Mouse (Mus musculus) neural tube, embryonic 15.5 days (tissue): ENCODE data around the gene Rngtt. TPM values are rescaled to one million over a fixed set of nuclear protein-coding genes. Genes with fewer than 3 reads are reported as not detected.

Source experiments
- ATAC-seq: fragments of 200-750 bp; cut with Nextera tagmentation; 2 replicates; pipeline ENCODE4 v1.8.0; 2017; ENCODE audit warnings: mild to moderate bottlenecking, moderate TSS enrichment, moderate library complexity; ENCODE audit not compliant: low FRiP score
- H3K27ac ChIP-seq: fragments of 300-500 bp; sonication (generic); replicated peaks from 2 replicates; pipeline ENCODE4 v1.5.1; 2015; ENCODE audit warnings: mild to moderate bottlenecking, inconsistent platforms
- H3K27me3 ChIP-seq: fragments of 300-500 bp; sonication (generic); replicated peaks from 2 replicates; pipeline ENCODE4 v1.6.1; 2015; ENCODE audit warnings: inconsistent platforms
- H3K36me3 ChIP-seq: fragments of 300-500 bp; sonication (generic); 2 replicates; pipeline ENCODE4 v1.6.1; 2015; ENCODE audit warnings: inconsistent platforms
- H3K4me1 ChIP-seq: fragments of 300-500 bp; sonication (generic); 2 replicates; pipeline ENCODE4 v1.6.1; 2015; ENCODE audit warnings: inconsistent platforms
- H3K4me2 ChIP-seq: fragments of 300-500 bp; sonication (generic); 2 replicates; pipeline ENCODE4 v1.6.1; 2015; ENCODE audit warnings: inconsistent platforms, mild to moderate bottlenecking, moderate library complexity
- H3K4me3 ChIP-seq: fragments of 300-500 bp; sonication (generic); replicated peaks from 2 replicates; pipeline ENCODE4 v1.5.1; 2015; ENCODE audit warnings: mild to moderate bottlenecking, inconsistent platforms
- H3K9ac ChIP-seq: fragments of 300-500 bp; sonication (generic); replicated peaks from 2 replicates; pipeline ENCODE4 v1.6.1; 2015; ENCODE audit warnings: mild to moderate bottlenecking, inconsistent platforms
- H3K9me3 ChIP-seq: fragments of 300-500 bp; sonication (generic); replicated peaks from 2 replicates; pipeline ENCODE4 v1.6.1; 2016; ENCODE audit warnings: inconsistent platforms
- WGBS: fragments of 180-500 bp; shearing (Covaris S2); methylation state at CpG from one replicate; pipeline ENCODE4 v1.1.7; 2015; ENCODE audit warnings: mixed read lengths; 5-methylcytosine and 5-hydroxymethylcytosine counted together
- polyA plus RNA-seq: library from polyadenylated mRNA; unstranded; fragments of >200 nt; fragmentation: Nextera tagmentation; extraction: Ambion mirVana; gene quantifications from 2 replicates; pipeline ENCODE4 v1.2.1, GENCODE M21; 2015

Gene Rngtt
- polyA plus RNA-seq, 1 experiment from 2014 or later: 20.0 TPM

GRCm38 (mm10) chr4:33497657-33498056 lies 187.5 kb downstream of the Rngtt start:
- Histone ChIP-seq H3K36me3 (peaks cover 6% of the 10 kb centered on the region; the same call in 1 of the 2 replicates), H3K27ac (no peak overlapping the region), H3K4me3 (no peak overlapping the region), H3K9ac (no peak overlapping the region), H3K9me3 (0 out of 2 replicates have a peak, but pooled peaks cover 5% of the 10 kb centered on the region), H3K27me3 (no peaks in the 10 kb centered on the region), H3K4me2 (no peak overlapping the region), H3K4me1 (no peaks in the 10 kb centered on the region)
- ATAC-seq: no peak

GRCm38 (mm10) chr4:33498160-33498874 lies 188.2 kb downstream of the Rngtt start:
- 64% methylated on average over 4 of the region's 4 CpGs for WGBS
- no peak for ATAC-seq
- Histone ChIP-seq H3K4me2 (no peak overlapping the region), H3K4me3 (no peak overlapping the region), H3K9ac (no peak overlapping the region), H3K4me1 (no peaks in the 10 kb centered on the region), H3K9me3 (0 out of 2 replicates have a peak, but pooled peaks cover 5% of the 10 kb centered on the region), H3K27ac (no peak overlapping the region), H3K27me3 (no peaks in the 10 kb centered on the region), H3K36me3 (peaks cover 6% of the 10 kb centered on the region)

GRCm38 (mm10) chr4:33506638-33507037 lies 196.5 kb downstream of the Rngtt start:
- Histone ChIP-seq H3K4me1 (no peaks in the 10 kb centered on the region), H3K27me3 (no peaks in the 10 kb centered on the region), H3K4me3 (no peak overlapping the region), H3K36me3 (peaks cover 11% of the 10 kb centered on the region), H3K9me3 (no peaks in the 10 kb centered on the region), H3K4me2 (no peak overlapping the region), H3K9ac (no peak overlapping the region), H3K27ac (no peak overlapping the region)
- ATAC-seq: no peak

- WGBS: 83% methylated on average over 10 of the region's 10 CpGs
- Histone ChIP-seq H3K9me3 (no peaks in the 10 kb centered on the region), H3K27me3 (no peaks in the 10 kb centered on the region), H3K4me1 (peaks cover under 1% of the 10 kb centered on the region; the same call in 1 of the 2 replicates), H3K4me2 (no peak overlapping the region), H3K4me3 (no peak overlapping the region), H3K9ac (no peak overlapping the region), H3K27ac (no peak overlapping the region), H3K36me3 (no peaks in the 10 kb centered on the region)
- no peak for ATAC-seq
Measured at GRCm38 (mm10) chr4:33510544-33510943, 200.4 kb downstream of the Rngtt start.

- Histone ChIP-seq H3K9me3 (no peaks in the 10 kb centered on the region), H3K9ac (no peak overlapping the region), H3K27ac (no peak overlapping the region), H3K4me1 (peaks cover 7% of the 10 kb centered on the region; the same call in 1 of the 2 replicates), H3K4me3 (no peak overlapping the region), H3K36me3 (no peaks in the 10 kb centered on the region), H3K4me2 (no peak overlapping the region), H3K27me3 (no peaks in the 10 kb centered on the region)
- no peak for ATAC-seq
- 71% methylated on average over 3 of the region's 3 CpGs for WGBS
Measured at GRCm38 (mm10) chr4:33513421-33513820, 203.3 kb downstream of the Rngtt start.

GRCm38 (mm10) chr4:33514108-33515000 lies 204.2 kb downstream of the Rngtt start:
- no peak overlapping the region for H3K4me2 ChIP-seq
- 84% methylated on average over 10 of the region's 10 CpGs for WGBS
- peaks cover 7% of the 10 kb centered on the region; the same call in 1 of the 2 replicates for H3K4me1 ChIP-seq
- no peak overlapping the region for H3K27ac ChIP-seq
- H3K9me3 ChIP-seq: no peaks in the 10 kb centered on the region
- ATAC-seq: no peak
- no peaks in the 10 kb centered on the region for H3K36me3 ChIP-seq
- no peak overlapping the region for H3K9ac ChIP-seq
- no peaks in the 10 kb centered on the region for H3K27me3 ChIP-seq
- no peak overlapping the region for H3K4me3 ChIP-seq

GRCm38 (mm10) chr4:33520196-33520595 lies 210.1 kb downstream of the Rngtt start:
- Histone ChIP-seq H3K27me3 (no peaks in the 10 kb centered on the region), H3K27ac (no peak overlapping the region), H3K4me2 (no peak overlapping the region), H3K4me3 (no peak overlapping the region), H3K9me3 (no peaks in the 10 kb centered on the region), H3K9ac (no peak overlapping the region), H3K4me1 (peaks cover 7% of the 10 kb centered on the region; the same call in 1 of the 2 replicates), H3K36me3 (no peaks in the 10 kb centered on the region)
- 90% methylated on average over 7 of the region's 7 CpGs for WGBS
- no peak for ATAC-seq

GRCm38 (mm10) chr4:33520938-33521337 lies 210.8 kb downstream of the Rngtt start:
- no peak overlapping the region for H3K9ac ChIP-seq
- H3K4me2 ChIP-seq: no peak overlapping the region
- peaks cover 6% of the 10 kb centered on the region for H3K4me1 ChIP-seq
- no peaks in the 10 kb centered on the region for H3K27me3 ChIP-seq
- no peaks in the 10 kb centered on the region for H3K36me3 ChIP-seq
- no peaks in the 10 kb centered on the region for H3K9me3 ChIP-seq
- ATAC-seq: no peak
- H3K4me3 ChIP-seq: no peak overlapping the region
- H3K27ac ChIP-seq: no peak overlapping the region
- 75% methylated on average over 10 of the region's 10 CpGs for WGBS

GRCm38 (mm10) chr4:33523774-33524173 lies 213.7 kb downstream of the Rngtt start:
- Histone ChIP-seq H3K9ac (no peak overlapping the region), H3K9me3 (no peaks in the 10 kb centered on the region), H3K27me3 (no peaks in the 10 kb centered on the region), H3K4me3 (no peak overlapping the region), H3K36me3 (no peaks in the 10 kb centered on the region), H3K27ac (no peak overlapping the region), H3K4me2 (no peak overlapping the region), H3K4me1 (peaks cover 13% of the 10 kb centered on the region)
- no peak for ATAC-seq
- 100% methylated on average over 3 of the region's 3 CpGs for WGBS

GRCm38 (mm10) chr4:33524481-33525141 lies 214.5 kb downstream of the Rngtt start:
- peak; percentile 73; the same call in 1 of the 2 replicates for ATAC-seq

GRCm38 (mm10) chr4:33525272-33525671 lies 215.2 kb downstream of the Rngtt start:
- Histone ChIP-seq H3K4me1 (peaks cover 13% of the 10 kb centered on the region), H3K27me3 (no peaks in the 10 kb centered on the region), H3K4me3 (no peak overlapping the region), H3K27ac (no peak overlapping the region), H3K9me3 (no peaks in the 10 kb centered on the region), H3K36me3 (no peaks in the 10 kb centered on the region), H3K4me2 (no peak overlapping the region), H3K9ac (no peak overlapping the region)
- no peak for ATAC-seq
- WGBS: 99% methylated on average over 4 of the region's 4 CpGs

More at GRCm38 (mm10) chr4:33524481-33525141, 214.5 kb downstream of the Rngtt start:
- Histone ChIP-seq H3K27me3 (no peaks in the 10 kb centered on the region), H3K4me3 (no peak overlapping the region), H3K9me3 (no peaks in the 10 kb centered on the region), H3K27ac (no peak overlapping the region), H3K36me3 (no peaks in the 10 kb centered on the region), H3K4me2 (no peak overlapping the region), H3K9ac (no peak overlapping the region), H3K4me1 (peaks cover 13% of the 10 kb centered on the region)
- whole genome bisulfite sequencing: 77% methylated on average over 10 of the region's 10 CpGs
